Mouse (Mus musculus) left cerebral cortex, postnatal 14 days (tissue): Measurements from ENCODE around the gene Soga1. TPM values are rescaled to one million over a fixed set of nuclear protein-coding genes. Genes with fewer than 3 reads are reported as not detected.
A peak's percentile ranks its signal among the peaks of the same experiment; 100 is the strongest.

Experiments
- DNase-seq, 2 experiments: peaks; one replicate each; pipeline ENCODE4 v3.0.0; 2021 to 2022; ENCODE audit warnings: low spot score in 2 of 2, mixed read lengths in 1 of 2
- intact Hi-C: fragments of 180-260 bp; cut with DNase I; formaldehyde crosslinking; loops from one replicate; pipeline ENCODE4 v1.15.1; 2025
- total RNA-seq, 2 experiments: library from RNA; stranded (reverse); gene quantifications; 2 replicates each; pipeline ENCODE4 v1.2.3; 2021

The Soga1 gene
- total RNA-seq, 2 experiments from 2014 or later = 38.8 to 41.1 TPM

DNA sequence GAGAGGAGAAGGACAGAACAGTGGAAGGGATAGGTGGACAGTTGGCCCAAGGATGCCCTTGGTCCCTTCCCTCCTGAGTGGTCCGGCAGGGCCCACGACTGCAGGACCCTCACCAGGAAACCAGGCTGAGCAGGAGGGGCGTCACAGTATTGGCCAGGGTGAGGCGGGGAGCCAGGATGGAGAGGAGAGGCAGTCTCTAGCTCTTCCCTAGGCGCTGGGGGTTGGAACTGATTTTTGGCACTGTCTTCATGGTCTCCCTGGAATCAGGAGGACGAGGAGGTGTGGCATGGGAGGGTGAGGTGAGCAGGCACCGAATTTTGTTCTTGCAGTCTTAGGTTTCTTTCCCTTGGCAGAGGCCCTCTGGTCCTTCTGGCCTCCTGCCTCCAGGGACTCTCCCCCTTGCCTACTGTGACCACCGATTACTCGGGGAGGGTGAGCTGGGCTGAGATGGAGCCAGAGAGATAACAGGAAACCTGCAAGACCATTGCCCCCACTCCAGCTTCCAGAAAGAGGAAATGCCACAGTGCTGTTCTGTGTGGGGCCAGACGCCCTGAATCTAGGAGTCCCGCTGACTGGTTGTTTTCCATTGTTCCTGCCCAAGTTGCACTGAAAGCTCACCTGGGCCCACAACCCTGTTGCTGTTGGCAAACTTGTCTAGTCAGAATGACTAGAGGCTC is 68.3 kb downstream of the Soga1 start:
- DNase-seq = no peak
- intact Hi-C loops = no loop called here

DNA sequence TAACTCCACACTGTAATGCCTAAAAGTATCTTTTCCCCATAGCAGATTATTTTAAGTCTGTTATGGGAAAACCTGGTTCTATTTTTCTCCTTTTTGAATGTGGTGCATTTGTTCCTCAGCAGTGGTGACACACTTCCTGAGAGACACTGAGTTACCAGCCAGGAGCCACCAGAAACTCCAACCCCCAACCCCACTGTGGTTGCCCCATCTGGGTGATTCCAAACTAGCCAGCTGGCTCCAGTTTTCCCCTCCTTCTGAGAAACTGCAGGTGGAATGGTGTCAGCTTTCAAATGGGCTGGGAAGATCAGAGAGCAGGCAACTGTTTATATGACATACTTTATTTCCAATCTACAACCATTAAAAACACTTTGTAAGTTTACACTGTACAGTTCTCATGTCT is 68.9 kb downstream of the Soga1 start:
- intact Hi-C loops = no loop called here
- peak in 1 of 2 experiments; percentile 34 for DNase-seq

DNA sequence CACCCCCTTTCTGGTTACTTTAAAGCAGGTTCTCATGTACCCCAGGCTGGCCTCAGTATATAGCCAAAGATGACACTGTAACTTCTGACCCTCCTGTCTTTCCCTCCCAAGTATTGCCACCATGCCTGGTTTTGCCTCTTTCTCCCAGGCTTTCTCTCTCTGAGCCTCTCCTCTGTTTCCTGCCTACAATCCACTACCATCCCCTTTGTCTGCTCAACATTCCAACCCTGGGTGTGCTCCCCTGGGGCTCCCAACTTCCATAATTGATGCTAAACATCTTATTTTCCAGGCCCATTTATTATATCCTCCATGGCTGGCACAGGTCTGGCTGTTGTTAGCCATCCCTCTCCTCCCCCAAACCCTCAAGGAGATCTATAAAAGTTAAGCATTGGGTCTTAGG is 70.5 kb downstream of the Soga1 start:
- no peak for DNase-seq
- intact Hi-C loops = loop anchor here (10.0 kb wide), 1 partner anchor 204 kb away; no protein-coding TSS in a partner anchor

DNA sequence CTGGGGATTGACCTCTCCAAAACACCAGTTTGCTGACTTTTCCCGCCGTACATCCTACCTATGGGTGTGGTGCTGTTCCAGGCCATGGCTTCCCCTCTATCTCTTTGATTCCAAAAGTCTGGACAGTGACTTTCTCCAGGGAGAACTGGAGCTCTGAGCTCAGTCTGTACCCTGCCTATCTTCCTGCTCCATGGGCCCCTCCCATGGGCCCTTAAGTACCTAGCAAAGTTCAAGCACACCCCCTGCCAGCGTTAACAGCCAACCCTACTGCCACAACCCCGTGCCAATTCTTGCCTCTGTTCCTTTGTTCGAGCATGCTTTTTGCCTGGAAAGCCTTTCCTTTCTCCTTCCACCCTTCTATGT is 71.8 kb downstream of the Soga1 start:
- DNase-seq = no peak
- intact Hi-C loops = loop anchor here (10.0 kb wide), 1 partner anchor 202 kb away; no protein-coding TSS in a partner anchor

DNA sequence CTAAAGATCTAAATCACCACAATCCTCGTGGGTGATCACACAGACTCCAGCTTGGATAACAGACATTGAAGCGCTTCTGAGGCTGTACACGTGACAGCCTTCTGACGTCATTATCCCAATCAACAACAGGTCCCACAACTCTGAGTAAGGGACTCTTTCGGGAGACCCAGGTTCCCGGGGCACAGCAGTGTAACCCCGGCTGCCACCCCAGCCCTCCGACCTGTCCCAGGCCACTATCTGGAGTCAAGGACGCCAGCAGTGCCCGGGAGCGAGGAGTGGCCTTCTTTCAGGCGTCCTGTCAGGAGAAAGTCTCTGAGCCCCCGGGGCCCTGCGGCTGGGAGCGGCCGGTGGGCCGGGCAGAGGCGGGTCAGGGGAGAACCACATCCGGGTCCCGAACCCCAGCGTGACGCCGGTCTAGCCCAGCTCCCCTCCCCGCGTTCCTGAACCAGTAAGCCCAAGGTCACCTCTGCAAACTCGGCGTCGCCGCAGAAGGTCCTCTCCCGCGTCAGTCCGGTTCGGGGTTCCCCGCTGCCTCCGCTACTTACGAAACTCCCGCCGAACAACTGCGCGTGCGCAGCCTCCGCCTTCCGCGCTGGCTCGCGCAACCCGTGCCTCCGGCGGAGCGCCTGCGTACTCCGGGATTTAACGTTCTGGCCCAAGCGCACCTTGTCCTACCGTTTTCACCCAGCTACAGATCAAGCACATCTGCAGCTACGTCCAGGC is 72.4 kb downstream of the Soga1 start, which contains the start of gene Dsn1:
Gene Dsn1, minus strand, starts transcription at position 644 of the 723 bp plus-strand sequence.
- intact Hi-C loops = loop anchor here (10.0 kb wide), 1 partner anchor 202 kb away; no protein-coding TSS in a partner anchor
- peak; percentile 83 to 93 for DNase-seq

DNA sequence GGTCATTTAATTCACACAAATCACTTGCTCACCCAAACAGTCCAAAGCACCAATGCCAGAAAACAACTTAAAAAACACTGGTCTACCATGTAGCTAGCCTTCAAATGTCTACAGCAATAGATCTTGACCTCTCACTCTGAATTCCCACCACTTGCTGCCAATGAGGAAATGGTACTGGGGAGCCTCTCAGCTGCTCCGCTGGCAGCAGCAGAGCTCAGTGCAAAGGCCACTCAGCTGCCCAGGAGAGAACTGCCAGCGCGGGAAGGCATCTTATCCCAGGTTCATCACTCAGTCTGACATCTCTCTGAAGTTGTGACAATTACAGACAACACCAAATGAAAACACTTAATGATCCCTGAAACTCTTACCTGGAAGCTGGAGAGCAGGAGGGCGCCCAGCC is 76.7 kb downstream of the Soga1 start:
- intact Hi-C loops = loop anchor here (10.0 kb wide), 1 partner anchor 198 kb away; no protein-coding TSS in a partner anchor
- no peak for DNase-seq

DNA sequence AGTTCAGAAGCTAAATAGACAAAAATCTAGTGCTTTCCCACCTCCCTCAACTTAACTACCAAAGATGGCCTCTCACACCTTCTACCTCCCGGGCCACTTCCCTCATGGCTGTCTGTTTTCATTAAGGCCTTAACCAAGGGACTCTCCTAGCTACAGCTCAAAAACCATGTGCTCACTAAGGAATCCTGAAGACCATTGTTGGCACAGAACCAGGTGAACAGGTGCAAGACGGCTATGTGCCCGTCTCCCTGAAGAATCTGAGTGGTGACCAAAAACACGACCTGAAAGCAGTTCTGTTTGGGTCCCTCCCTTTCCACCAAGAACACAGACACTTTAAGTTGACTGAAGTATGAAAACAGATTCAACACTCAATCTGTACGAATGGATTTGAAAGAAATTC is 80.8 kb downstream of the Soga1 start:
- intact Hi-C loops = no loop called here
- DNase-seq = no peak

DNA sequence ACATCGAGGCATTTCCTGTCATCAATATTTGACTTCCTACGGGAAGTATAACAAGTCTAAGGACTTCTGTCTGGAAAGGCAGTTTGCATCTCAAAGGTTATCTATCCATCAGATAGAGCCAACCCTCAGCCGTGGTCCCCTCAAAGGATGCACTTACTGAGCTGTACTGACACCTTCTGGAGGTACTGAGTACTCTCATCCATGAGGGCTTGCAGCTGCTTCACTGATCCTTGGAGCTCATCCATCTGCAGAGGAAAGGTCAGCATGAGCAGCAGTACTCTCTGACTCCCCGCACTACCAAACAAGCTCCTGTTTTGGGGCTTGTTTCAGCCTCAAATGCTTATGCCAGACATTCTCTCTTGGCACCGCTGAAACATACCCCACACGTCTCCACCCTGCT is 82.5 kb downstream of the Soga1 start:
- intact Hi-C loops = no loop called here
- DNase-seq = peak; percentile 64 to 72

DNA sequence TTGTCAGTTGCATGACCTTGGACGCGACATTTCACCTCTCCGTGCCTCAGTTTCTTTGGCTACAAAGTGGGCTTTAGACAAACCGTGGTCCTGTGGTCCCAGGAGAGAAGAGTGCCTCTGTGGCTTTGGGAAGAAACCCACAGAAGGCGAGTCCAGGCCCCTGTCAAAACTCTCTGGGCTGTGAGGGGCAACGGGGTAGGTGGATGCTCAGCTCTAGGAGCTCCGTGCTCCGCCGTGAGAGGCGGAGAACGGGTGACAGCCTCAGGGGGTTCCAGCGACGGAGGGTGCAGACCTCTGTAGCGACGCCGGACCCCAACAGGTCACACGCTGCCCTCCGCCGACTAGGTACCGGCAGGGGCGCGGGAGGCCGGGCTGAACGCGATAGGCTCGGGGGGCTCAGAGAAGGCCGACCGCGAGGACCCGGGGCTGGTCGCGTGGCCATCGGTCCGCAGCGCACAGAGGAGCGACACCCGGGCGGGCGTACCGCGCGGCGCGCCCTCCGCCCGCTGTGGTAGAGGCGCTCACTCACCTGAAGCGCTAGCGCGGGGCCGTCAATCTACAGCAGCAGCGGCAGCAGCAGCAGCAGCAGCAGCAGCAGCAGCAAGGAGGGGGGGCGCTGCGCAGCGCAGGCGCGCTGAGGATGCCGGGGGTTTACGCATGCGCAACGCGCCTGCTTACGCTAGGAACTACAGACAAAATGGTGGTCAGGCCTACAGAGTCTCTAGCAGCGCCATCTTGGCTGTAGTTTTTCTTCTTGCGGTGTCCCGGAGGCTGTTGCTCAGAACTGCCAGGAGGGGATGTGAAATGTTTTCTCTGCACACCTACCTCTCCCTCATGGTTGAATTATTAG is 87.4 kb downstream of the Soga1 start, which contains the start of gene Ndrg3:
Gene Ndrg3, minus strand, starts transcription at position 587 of the 850 bp plus-strand sequence.
- intact Hi-C loops = loop anchor here (5.0 kb wide), 1 partner anchor 54 kb away; no protein-coding TSS in a partner anchor

DNA sequence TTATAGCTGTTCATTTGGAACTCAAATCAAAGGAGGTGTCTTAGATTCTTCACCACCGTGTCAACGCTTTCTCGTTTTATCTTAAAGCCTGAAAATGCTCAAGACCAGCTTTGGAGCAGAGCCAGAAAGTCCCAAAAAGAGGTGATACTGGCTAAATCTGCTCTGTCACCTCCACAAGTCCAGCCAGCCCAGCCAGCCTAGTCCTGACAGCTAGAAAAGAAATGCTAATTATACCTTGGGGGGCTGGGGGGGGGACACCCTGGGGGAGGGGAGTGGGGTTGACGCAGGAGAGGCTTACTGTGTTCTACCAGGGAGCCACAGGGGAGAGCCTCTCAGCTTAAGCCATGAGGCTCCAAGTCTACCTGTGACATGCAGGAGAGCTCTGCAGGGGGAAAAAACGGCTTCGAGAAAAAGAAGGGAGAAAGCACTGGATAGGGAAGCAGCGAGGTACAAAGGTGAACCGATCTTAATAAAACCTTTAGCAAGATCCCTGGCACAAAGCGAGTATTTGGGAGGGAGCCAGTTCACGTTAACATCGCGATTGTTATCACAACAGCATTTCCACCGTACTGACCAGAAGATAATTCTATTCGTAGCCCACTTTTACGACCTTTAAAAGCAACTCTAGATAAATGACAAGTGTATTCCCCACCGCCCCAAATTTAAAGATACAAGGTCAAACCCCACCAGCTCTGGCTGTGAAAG is 88.2 kb downstream of the Soga1 start:
- peak; percentile 55 to 59 for DNase-seq
- intact Hi-C loops = loop anchor here (5.0 kb wide), 1 partner anchor 54 kb away; no protein-coding TSS in a partner anchor

More for the DNA sequence above, 87.4 kb downstream of the Soga1 start, which contains the start of gene Ndrg3:
- DNase-seq = peak; percentile 98 to 99

DNA sequence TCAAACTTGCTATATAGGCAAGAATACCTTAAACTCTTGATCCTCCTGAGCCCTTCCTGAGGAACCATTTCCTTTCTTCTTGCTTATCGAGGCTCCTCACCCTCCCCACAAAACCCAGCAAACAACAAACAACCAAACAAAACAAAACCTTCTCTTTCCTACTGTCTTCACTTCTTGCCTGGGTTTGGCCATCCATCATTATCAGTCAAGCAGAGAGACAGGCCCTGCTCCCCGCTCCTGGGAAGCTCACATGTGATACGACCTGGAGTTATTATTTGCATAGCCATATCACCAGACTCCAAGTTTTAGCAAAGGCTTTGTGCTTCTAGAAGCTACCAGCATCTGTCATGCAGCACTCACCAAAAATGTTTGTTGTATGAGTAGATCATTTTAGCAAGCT is 91.7 kb downstream of the Soga1 start:
- intact Hi-C loops = no loop called here
- no peak for DNase-seq

DNA sequence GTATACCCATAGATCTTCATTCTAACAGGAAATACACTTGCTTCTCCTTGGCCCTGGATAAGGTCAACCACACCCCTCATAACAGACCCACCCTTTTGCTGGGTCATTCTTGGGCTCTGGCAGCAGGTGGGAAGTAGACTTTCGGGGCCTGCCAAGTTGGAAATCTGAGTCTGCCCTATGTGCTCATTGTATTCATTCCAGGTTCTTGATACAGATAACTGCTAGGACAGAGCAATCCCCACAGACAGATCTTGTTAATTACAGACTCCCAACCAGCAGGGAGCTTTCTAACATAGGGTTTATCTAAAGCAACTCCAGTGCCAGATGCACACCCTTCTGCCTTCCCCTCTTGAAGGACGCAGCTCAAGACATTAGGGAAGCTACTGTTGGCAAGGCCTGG is 96.2 kb downstream of the Soga1 start:
- DNase-seq = no peak
- intact Hi-C loops = no loop called here

DNA sequence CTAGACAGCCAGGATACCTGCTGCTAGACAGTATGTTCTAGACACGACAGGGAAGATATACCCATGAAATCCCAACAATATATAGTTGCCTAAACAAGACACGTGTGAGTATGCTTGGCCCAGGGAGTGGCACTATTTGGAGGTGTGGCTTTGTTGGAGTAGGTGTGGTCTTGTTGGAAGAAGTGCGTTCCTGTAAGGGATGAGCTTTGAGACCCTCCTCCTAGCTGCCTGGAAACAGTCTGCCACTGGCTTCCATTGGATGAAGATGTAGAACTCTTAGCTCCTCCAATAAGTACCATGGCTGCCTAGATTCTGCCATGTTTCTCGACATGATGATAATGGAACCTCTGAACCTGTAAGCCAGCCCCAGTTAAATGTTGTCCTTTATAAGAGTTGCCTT is 97.8 kb downstream of the Soga1 start:
- intact Hi-C loops = no loop called here

DNA sequence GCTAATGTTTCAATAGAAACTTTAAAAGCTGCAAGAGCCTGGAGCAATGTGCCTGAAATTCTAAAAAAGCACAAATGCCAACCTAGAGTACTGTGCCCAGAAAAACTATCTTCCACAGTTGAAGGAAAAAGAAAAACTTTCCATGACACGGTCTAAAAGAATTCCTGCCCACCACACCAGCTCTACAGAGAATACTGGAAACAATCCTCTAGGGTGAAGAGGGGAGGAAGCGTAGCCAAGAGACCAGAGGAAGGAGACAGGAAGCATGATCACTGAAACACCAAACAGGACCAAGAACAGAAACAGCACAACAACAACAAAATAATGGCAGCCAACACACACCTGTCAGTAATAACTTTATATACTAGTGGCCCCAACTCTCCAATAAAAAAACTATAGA is 99.0 kb downstream of the Soga1 start:
- DNase-seq = no peak
- intact Hi-C loops = no loop called here

More for the DNA sequence above, 97.8 kb downstream of the Soga1 start:
- no peak for DNase-seq

DNA sequence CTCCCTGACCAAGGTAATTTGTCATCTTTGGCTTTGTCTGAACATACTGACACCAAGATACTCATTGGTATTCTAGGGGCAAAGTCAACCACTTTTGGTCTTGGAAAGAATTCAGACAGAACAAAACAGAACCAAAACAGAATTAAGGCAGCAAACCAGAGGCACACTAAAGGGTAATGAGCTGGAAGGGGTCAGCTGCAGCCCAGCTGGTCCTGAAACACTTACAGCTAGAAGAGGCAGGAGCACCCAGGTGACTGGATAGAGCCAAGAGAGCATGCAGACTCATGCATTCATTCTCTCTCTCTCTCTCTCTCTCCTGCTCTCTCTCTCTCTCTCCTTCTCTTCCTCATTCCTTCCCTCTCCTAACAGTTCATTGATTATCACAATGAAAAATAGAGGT is 102.3 kb downstream of the Soga1 start:
- intact Hi-C loops = no loop called here
- no peak for DNase-seq

DNA sequence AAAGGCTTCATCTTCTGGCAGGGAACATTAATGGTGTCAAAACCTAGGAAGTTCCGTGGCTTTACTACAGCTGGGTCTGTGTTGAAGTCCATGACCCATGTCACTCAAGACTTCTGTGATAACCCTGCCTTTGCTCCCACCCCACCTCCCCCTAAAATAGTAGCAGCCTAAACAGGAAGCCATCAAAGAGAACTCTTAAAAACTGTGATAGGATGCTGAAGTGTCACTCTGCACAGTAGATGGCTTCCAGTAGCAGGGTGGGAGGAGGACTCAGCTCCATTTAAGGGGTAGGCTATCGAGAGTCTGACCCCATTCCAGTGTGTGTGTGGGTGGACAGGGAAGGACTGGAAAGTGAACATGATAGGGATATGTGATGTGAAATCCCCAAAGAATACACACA is 104.1 kb downstream of the Soga1 start:
- DNase-seq = no peak
- intact Hi-C loops = no loop called here

DNA sequence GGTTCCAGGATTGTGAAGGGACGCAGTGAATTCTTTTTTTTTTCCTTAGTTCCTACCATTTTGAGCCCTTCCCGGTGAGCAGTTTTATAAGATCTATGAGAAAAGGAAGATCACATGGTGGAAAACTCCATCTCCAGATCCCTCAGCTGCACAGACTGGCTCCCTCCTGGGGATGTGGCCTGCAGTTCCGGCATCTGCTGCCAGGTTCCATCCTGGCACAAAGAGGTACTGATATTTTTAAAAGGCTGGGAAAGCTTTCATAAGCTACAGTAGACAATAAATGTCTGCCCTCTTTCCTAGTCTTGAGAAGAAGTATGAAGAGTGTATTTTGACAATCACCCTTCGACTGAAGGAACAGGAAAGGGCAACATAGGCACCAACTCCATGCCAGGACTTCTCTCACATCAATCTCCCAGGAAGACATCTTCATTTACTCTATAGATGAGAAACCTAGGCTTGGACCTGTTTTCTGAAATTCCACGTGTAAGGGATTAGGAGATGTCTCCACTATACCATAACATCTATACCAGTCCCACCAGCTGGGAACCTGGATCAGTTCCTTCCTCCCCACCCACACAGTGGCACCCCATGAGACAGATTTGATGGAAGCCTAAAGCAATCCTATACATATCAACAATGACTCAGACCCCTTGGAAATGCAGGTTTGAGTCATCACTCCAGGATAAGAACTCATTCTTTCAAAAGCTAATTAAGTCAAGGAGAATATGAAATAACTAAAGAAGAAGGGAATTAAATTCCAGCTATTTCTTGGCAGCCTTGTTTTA is 105.5 kb downstream of the Soga1 start:
- DNase-seq = peak; percentile 65 to 80
- intact Hi-C loops = no loop called here

DNA sequence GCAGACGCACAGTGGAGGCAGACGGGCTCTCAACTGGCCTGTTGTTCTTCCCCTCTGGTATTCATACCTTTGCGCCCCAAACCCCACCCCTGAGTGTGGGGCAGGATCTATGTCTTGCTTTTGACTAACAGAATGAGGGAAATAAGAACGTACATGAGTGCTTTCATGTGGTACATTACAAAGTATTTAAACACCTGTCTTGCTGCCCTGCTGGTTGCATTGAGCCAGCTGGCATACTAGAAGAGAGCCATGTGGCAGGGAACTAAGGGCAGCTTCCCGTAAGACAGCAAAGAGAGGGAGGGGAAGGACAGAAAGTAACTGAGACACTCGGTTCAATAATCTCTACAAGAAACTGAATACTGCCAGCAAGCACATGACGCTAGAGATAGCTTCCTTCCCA is 108.8 kb downstream of the Soga1 start:
- intact Hi-C loops = no loop called here
- DNase-seq = no peak
